Mouse (Mus musculus): ENCODE measurements around the gene Ninj1. TPM values are rescaled to one million over a fixed set of nuclear protein-coding genes. Genes with fewer than 3 reads are reported as not detected.

Ninj1 gene
- polyA plus RNA-seq, 1 experiment from 2014 or later = 20.4 TPM

DNA sequence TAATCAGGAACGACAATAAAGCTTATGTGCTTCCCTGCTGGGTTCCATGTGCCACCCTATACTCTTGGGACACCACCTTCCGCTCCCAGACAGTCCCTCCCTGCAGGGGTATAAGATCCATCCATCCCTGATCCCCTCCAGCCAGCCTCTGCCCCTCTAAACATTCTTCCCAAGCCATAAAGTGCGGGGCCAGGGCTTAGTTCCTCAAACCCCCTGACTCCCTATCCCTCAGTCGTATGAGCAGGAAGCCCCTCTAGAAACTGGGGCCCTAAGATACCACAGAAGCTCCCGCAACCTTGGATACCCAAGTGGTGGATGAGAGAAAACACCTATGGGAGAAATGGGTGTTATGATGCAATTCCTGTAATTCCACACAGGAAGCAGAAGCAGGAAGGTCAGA lies 8.9 kb downstream of the Ninj1 start:
- H3K27me3 ChIP-seq (ENCODE audit: control insufficient read depth, insufficient read depth, low read length) = no peaks in the 10 kb centered on the region
- H3K9ac ChIP-seq (ENCODE audit: low read length) = no peak overlapping the region
- no peak overlapping the region for H3K4me2 ChIP-seq (ENCODE audit: low read depth)
- H3K36me3 ChIP-seq (ENCODE audit: control insufficient read depth, insufficient read depth, low read length) = no peaks in the 10 kb centered on the region
- WGBS = 83% methylated on average over 5 of the region's 5 CpGs
- no peak overlapping the region for H3K27ac ChIP-seq (ENCODE audit: low read depth, low read length)
- no peak overlapping the region for H3K4me3 ChIP-seq (ENCODE audit: low read depth, low read length)
- H3K9me3 ChIP-seq (ENCODE audit: control insufficient read depth, low read length) = no peaks in the 10 kb centered on the region
- DNase-seq (ENCODE audit: low spot score) (no peak), ATAC-seq (ENCODE audit: insufficient read depth, low FRiP score, low TSS enrichment) (no peak)
- H3K4me1 ChIP-seq (ENCODE audit: control insufficient read depth, insufficient read depth, low read length) = peaks cover 8% of the 10 kb centered on the region

DNA sequence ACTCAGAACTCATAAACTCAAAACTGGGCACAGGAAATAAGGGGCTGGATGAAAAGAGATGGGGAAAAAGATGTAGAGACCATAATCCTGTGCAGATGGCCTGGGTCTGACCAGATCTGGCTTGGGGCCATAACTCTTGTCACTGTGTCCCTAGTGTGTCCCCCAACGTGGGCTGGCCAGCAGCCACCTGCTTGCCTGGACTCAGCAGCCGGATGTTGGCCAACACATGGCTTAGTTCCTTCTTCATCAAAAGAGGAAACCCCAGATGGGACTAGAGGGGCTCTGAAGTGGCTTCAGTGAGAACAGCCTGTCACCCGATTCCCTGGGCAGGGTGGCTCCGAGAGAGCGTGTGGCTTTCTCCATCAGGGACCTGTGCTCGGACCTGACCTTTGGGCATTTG lies 9.5 kb downstream of the Ninj1 start:
- Histone ChIP-seq H3K27ac (ENCODE audit: low read depth, low read length) (no peak overlapping the region), H3K4me2 (ENCODE audit: low read depth) (no peak overlapping the region), H3K4me3 (ENCODE audit: low read depth, low read length) (no peak overlapping the region), H3K4me1 (ENCODE audit: control insufficient read depth, insufficient read depth, low read length) (peaks cover 3% of the 10 kb centered on the region), H3K27me3 (ENCODE audit: control insufficient read depth, insufficient read depth, low read length) (no peaks in the 10 kb centered on the region), H3K36me3 (ENCODE audit: control insufficient read depth, insufficient read depth, low read length) (no peaks in the 10 kb centered on the region), H3K9ac (ENCODE audit: low read length) (no peak overlapping the region), H3K9me3 (ENCODE audit: control insufficient read depth, low read length) (no peaks in the 10 kb centered on the region)
- 85% methylated on average over 6 of the region's 6 CpGs for WGBS
- DNase-seq (ENCODE audit: low spot score) (no peak), ATAC-seq (ENCODE audit: insufficient read depth, low FRiP score, low TSS enrichment) (no peak)

DNA sequence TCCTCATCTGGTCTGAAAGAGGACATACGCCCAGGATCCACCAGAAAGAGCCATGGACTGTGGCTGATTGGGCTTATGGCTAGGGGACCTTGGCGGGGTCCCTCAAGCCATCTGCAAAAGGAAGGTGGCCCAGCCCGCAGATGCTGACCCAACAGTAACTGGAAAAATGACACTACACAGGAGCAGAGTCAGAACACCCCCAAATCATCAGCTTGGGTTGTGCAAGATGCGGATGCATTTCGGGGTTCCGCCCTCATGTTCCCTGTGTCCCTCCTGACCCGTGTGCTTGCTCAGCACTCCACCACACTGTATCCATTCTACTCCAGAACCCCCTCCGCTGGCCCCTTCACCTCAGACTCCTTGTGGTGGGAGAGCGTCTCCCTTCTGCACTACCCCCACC lies 11.4 kb downstream of the Ninj1 start:
- Histone ChIP-seq H3K4me3 (ENCODE audit: low read depth, low read length) (no peak overlapping the region), H3K9ac (ENCODE audit: low read length) (no peak overlapping the region), H3K27ac (ENCODE audit: low read depth, low read length) (no peak overlapping the region), H3K36me3 (ENCODE audit: control insufficient read depth, insufficient read depth, low read length) (no peaks in the 10 kb centered on the region; the same call in 1 of the 2 replicates), H3K9me3 (ENCODE audit: control insufficient read depth, low read length) (no peaks in the 10 kb centered on the region), H3K4me1 (ENCODE audit: control insufficient read depth, insufficient read depth, low read length) (no peaks in the 10 kb centered on the region), H3K4me2 (ENCODE audit: low read depth) (no peak overlapping the region), H3K27me3 (ENCODE audit: control insufficient read depth, insufficient read depth, low read length) (no peaks in the 10 kb centered on the region)
- no peak for DNase-seq (ENCODE audit: low spot score)
- 95% methylated on average over 9 of the region's 9 CpGs for WGBS
- ATAC-seq (ENCODE audit: insufficient read depth, low FRiP score, low TSS enrichment) = no peak

DNA sequence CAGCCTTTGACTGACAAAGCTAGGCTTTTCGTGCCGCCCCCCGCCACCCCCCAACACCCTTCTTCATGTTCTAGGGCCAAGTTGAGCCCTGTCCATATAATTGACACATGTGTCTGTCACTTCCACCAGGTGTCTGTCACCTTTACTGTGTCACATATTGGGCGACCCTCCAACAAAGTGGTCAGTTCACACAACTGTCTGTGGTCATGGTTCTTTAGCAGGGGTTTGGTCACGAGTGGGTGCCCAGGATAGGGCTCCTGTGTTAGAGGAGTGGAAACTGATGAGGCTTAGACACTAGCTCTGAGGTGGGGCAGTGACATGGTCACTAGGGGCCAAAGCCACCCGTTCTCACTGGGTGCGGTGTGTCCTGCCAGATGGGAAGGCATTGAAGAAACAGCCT lies 12.6 kb downstream of the Ninj1 start:
- no peaks in the 10 kb centered on the region for H3K9me3 ChIP-seq (ENCODE audit: control insufficient read depth, low read length)
- H3K27ac ChIP-seq (ENCODE audit: low read depth, low read length) = no peak overlapping the region
- H3K36me3 ChIP-seq (ENCODE audit: control insufficient read depth, insufficient read depth, low read length) = no peaks in the 10 kb centered on the region; the same call in 1 of the 2 replicates
- 92% methylated on average over 7 of the region's 7 CpGs for WGBS
- no peak overlapping the region for H3K4me3 ChIP-seq (ENCODE audit: low read depth, low read length)
- no peaks in the 10 kb centered on the region for H3K4me1 ChIP-seq (ENCODE audit: control insufficient read depth, insufficient read depth, low read length)
- H3K4me2 ChIP-seq (ENCODE audit: low read depth) = no peak overlapping the region
- H3K27me3 ChIP-seq (ENCODE audit: control insufficient read depth, insufficient read depth, low read length) = no peaks in the 10 kb centered on the region
- DNase-seq (ENCODE audit: low spot score) (no peak), ATAC-seq (ENCODE audit: insufficient read depth, low FRiP score, low TSS enrichment) (no peak)
- H3K9ac ChIP-seq (ENCODE audit: low read length) = no peak overlapping the region

DNA sequence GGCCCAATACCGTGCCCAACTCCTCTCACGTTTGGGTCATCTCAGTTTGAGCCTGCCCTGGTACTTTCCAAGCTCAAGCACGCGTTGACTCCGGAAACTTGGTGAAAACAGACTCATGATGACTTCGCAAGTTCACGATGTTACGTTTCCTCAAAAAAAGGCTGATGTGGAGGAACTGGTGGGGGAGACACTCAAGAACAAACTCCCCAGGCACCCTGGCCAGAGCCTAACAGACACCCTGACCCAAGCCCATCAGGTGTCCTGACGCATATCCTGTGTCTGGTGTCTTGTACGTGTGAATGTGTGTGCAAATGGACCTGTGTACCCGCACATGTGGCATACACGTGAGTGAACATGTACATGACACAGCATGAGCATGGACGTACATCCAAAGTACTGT lies 13.4 kb downstream of the Ninj1 start:
- WGBS = 90% methylated on average over 13 of the region's 13 CpGs
- no peaks in the 10 kb centered on the region for H3K27me3 ChIP-seq (ENCODE audit: control insufficient read depth, insufficient read depth, low read length)
- no peaks in the 10 kb centered on the region for H3K9me3 ChIP-seq (ENCODE audit: control insufficient read depth, low read length)
- no peak overlapping the region for H3K9ac ChIP-seq (ENCODE audit: low read length)
- H3K4me1 ChIP-seq (ENCODE audit: control insufficient read depth, insufficient read depth, low read length) = no peaks in the 10 kb centered on the region
- H3K36me3 ChIP-seq (ENCODE audit: control insufficient read depth, insufficient read depth, low read length) = no peaks in the 10 kb centered on the region; the same call in 1 of the 2 replicates
- no peak overlapping the region for H3K4me2 ChIP-seq (ENCODE audit: low read depth)
- ATAC-seq (ENCODE audit: insufficient read depth, low FRiP score, low TSS enrichment) (no peak), DNase-seq (ENCODE audit: low spot score) (no peak)
- H3K4me3 ChIP-seq (ENCODE audit: low read depth, low read length) = no peak overlapping the region
- H3K27ac ChIP-seq (ENCODE audit: low read depth, low read length) = no peak overlapping the region

DNA sequence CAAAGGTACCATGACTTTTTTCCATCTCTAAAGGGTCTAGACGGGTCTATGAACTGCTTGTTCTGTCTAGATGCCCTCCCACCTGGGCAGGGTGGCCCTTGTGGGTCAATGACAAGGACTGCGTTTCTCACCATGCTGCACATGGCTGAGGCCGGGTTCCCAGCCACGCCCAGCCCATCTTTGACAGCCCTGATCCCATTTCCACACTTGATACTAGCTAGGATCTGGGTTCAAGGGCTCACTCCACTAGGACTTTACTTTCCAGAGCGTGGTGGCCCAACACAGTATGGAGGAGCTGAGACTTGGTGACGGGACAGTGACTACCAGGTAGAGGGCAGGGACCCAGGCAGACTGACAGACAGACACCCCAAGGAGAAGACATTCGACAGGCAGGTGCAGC lies 15.3 kb downstream of the Ninj1 start:
- Histone ChIP-seq H3K27ac (ENCODE audit: low read depth, low read length) (no peak overlapping the region), H3K4me3 (ENCODE audit: low read depth, low read length) (no peak overlapping the region), H3K27me3 (ENCODE audit: control insufficient read depth, insufficient read depth, low read length) (no peaks in the 10 kb centered on the region), H3K4me1 (ENCODE audit: control insufficient read depth, insufficient read depth, low read length) (no peaks in the 10 kb centered on the region), H3K9ac (ENCODE audit: low read length) (no peak overlapping the region), H3K4me2 (ENCODE audit: low read depth) (no peak overlapping the region), H3K9me3 (ENCODE audit: control insufficient read depth, low read length) (no peaks in the 10 kb centered on the region), H3K36me3 (ENCODE audit: control insufficient read depth, insufficient read depth, low read length) (no peaks in the 10 kb centered on the region; the same call in 1 of the 2 replicates)
- ATAC-seq (ENCODE audit: insufficient read depth, low FRiP score, low TSS enrichment) (no peak), DNase-seq (ENCODE audit: low spot score) (no peak)
- 87% methylated on average over 7 of the region's 7 CpGs for WGBS

DNA sequence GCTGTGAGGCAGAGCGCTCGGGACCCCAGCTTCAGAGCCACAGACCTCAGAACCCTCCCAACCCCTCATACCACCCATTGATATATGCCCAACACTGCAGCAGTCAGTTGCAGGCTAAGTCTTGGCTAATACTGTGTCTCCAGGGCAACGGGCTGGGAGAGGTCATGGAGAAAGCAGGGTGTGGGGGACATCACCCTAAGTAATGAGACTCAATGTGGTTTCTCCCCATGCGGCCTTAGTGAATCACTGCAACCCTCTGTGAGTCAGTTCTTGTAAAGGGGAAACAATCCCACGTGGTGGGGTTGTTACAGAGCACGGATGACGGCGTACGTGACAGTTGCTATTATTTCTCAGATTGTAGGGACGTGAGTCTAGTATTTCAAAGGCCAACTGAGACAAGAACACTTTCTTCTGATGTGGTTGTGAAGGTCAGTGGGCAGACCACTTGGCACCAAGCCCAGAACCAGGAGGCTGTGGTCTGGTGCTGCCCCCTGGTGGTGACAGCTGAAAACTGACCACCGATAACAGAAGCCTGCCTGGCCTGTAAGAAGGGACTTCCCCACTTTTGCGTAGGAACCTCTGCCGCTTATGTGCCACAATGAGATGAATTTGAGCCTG lies 18.2 kb downstream of the Ninj1 start:
- peak; percentile 84 for DNase-seq (ENCODE audit: low spot score)
- H3K27me3 ChIP-seq (ENCODE audit: control insufficient read depth, insufficient read depth, low read length) = no peaks in the 10 kb centered on the region
- H3K4me1 ChIP-seq (ENCODE audit: control insufficient read depth, insufficient read depth, low read length) = no peaks in the 10 kb centered on the region
- no peaks in the 10 kb centered on the region for H3K9me3 ChIP-seq (ENCODE audit: control insufficient read depth, low read length)
- no peak overlapping the region for H3K9ac ChIP-seq (ENCODE audit: low read length)
- no peaks in the 10 kb centered on the region; the same call in 1 of the 2 replicates for H3K36me3 ChIP-seq (ENCODE audit: control insufficient read depth, insufficient read depth, low read length)
- no peak for ATAC-seq (ENCODE audit: insufficient read depth, low FRiP score, low TSS enrichment)
- WGBS = 44% methylated on average over 13 of the region's 13 CpGs
- no peak overlapping the region for H3K4me3 ChIP-seq (ENCODE audit: low read depth, low read length)
- no peak overlapping the region for H3K4me2 ChIP-seq (ENCODE audit: low read depth)
- H3K27ac ChIP-seq (ENCODE audit: low read depth, low read length) = no peak overlapping the region

DNA sequence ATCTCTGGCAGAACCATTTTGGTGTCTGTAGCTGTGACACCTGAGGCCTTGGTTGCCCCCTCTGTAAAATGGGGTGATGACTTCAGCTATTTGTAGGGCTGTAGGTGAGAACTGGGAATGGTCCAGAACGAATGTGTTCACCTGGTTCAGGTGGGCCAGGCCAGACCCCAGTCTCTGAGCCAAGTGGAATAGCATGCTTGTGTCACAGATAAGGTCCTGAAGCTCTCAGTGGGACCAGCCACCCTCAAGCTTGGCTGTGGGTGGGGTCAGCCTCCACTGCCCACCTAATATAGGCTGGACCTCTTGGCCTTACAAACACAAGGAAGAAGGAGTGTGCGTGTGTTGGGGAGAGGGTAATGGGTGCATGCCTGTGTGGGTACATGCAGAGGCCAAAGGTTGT lies 19.1 kb downstream of the Ninj1 start:
- no peak overlapping the region for H3K4me3 ChIP-seq (ENCODE audit: low read depth, low read length)
- no peaks in the 10 kb centered on the region for H3K9me3 ChIP-seq (ENCODE audit: control insufficient read depth, low read length)
- ATAC-seq (ENCODE audit: insufficient read depth, low FRiP score, low TSS enrichment) (no peak), DNase-seq (ENCODE audit: low spot score) (no peak)
- no peaks in the 10 kb centered on the region; the same call in 1 of the 2 replicates for H3K36me3 ChIP-seq (ENCODE audit: control insufficient read depth, insufficient read depth, low read length)
- 89% methylated on average over 2 of the region's 2 CpGs for WGBS
- no peak overlapping the region for H3K27ac ChIP-seq (ENCODE audit: low read depth, low read length)
- H3K4me2 ChIP-seq (ENCODE audit: low read depth) = no peak overlapping the region
- no peaks in the 10 kb centered on the region for H3K4me1 ChIP-seq (ENCODE audit: control insufficient read depth, insufficient read depth, low read length)
- H3K9ac ChIP-seq (ENCODE audit: low read length) = no peak overlapping the region
- H3K27me3 ChIP-seq (ENCODE audit: control insufficient read depth, insufficient read depth, low read length) = no peaks in the 10 kb centered on the region

DNA sequence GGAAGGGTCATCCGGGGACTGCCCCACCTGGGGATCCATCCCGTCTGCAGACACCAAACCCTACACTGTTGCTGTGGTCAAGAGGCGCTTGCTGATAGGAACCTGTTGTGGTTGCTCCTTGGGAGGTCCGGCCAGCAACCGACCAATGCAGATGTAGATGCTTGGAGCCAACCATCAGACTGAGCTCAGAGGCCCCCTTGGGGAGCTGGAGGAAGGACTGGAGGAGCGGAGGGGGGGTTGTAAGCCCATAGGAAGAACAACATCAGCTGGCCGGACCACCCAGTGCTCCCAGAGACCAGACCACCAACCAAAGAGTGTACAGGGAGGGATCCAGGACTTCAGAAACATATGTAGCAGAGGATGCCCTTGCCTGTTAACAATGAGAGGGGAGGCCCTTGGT lies 22.0 kb downstream of the Ninj1 start:
- Histone ChIP-seq H3K4me1 (ENCODE audit: control insufficient read depth, insufficient read depth, low read length) (no peaks in the 10 kb centered on the region), H3K9me3 (ENCODE audit: control insufficient read depth, low read length) (no peaks in the 10 kb centered on the region), H3K27ac (ENCODE audit: low read depth, low read length) (no peak overlapping the region), H3K9ac (ENCODE audit: low read length) (no peak overlapping the region), H3K27me3 (ENCODE audit: control insufficient read depth, insufficient read depth, low read length) (no peaks in the 10 kb centered on the region), H3K4me2 (ENCODE audit: low read depth) (no peak overlapping the region), H3K4me3 (ENCODE audit: low read depth, low read length) (no peak overlapping the region), H3K36me3 (ENCODE audit: control insufficient read depth, insufficient read depth, low read length) (no peaks in the 10 kb centered on the region)
- DNase-seq (ENCODE audit: low spot score) (no peak), ATAC-seq (ENCODE audit: insufficient read depth, low FRiP score, low TSS enrichment) (no peak)
- WGBS = 67% methylated on average over 7 of the region's 7 CpGs
